Mouse (Mus musculus) liver, embryonic 18 days (tissue): Measurements from ENCODE around the gene A530016L24Rik. TPM values are rescaled to one million over a fixed set of nuclear protein-coding genes. Genes with fewer than 3 reads are reported as not detected.

ENCODE experiments used
- polyA plus RNA-seq: library from polyadenylated mRNA; depleted of rRNA; stranded (reverse); fragments of >200 nt; gene quantifications from 2 replicates; pipeline ENCODE4 v1.2.3, GENCODE M21; 2012; rRNA removed

The A530016L24Rik gene
- 0.03 and 0.10 TPM in 2 replicates for polyA plus RNA-seq

GRCm38 (mm10) chr12:112489134-112489533 is at the start of gene A530016L24Rik:
Gene A530016L24Rik (plus strand): TSS chr12:112489448.

GRCm38 (mm10) chr12:112516697-112517337 is 27.6 kb downstream of the A530016L24Rik start, which contains the start of gene Tmem179:
Gene Tmem179 (minus strand): TSS chr12:112516747.

Other genes starting within 250 kb of the A530016L24Rik start
- 0.01 TPM in 2 replicates for gene Tmem179, start 27.3 kb downstream of the A530016L24Rik start, polyA plus RNA-seq
- 5.8 and 9.2 TPM in 2 replicates for gene Inf2, start 99.3 kb downstream of the A530016L24Rik start, polyA plus RNA-seq
- 13.0 and 13.3 TPM in 2 replicates for gene Adssl1, start 130.6 kb downstream of the A530016L24Rik start, polyA plus RNA-seq
- gene Siva1, start 155.2 kb downstream of the A530016L24Rik start, polyA plus RNA-seq: 35.0 and 36.2 TPM in 2 replicates
- gene Akt1, start 185.4 kb downstream of the A530016L24Rik start, polyA plus RNA-seq: 37.9 and 41.1 TPM in 2 replicates
- 1.9 and 2.2 TPM in 2 replicates for gene Zbtb42, start 189.4 kb downstream of the A530016L24Rik start, polyA plus RNA-seq
- gene Cep170b, start 231.0 kb downstream of the A530016L24Rik start, polyA plus RNA-seq: 6.4 and 7.4 TPM in 2 replicates